Mouse (Mus musculus): ENCODE measurements around the gene Olfr1461. TPM values are rescaled to one million over a fixed set of nuclear protein-coding genes. Genes with fewer than 3 reads are reported as not detected.

Olfr1461 gene
- polyA plus RNA-seq (2012; rRNA removed; ENCODE audit: low replicate concordance): not detected in 2 replicates

GRCm38 (mm10) chr19:13162700-13163099 lies at the start of gene Olfr1461:
Olfr1461 (plus strand) TSS chr19:13163000.

GRCm38 (mm10) chr19:13149449-13149848 lies 13.4 kb upstream of the Olfr1461 start, which contains the start of gene Olfr1459:
Olfr1459 (minus strand) TSS chr19:13149549.

GRCm38 (mm10) chr19:13185434-13185833 lies 22.6 kb downstream of the Olfr1461 start, which contains the start of gene Olfr1462:
Olfr1462 (plus strand) TSS chr19:13185734.

Other genes with a start within 250 kb of the Olfr1461 start
- not detected in 2 replicates for gene Olfr1448, start 238.6 kb upstream of the Olfr1461 start, polyA plus RNA-seq (2012; rRNA removed; ENCODE audit: low replicate concordance)
- gene Olfr1449, start 232.2 kb upstream of the Olfr1461 start, polyA plus RNA-seq (2012; rRNA removed; ENCODE audit: low replicate concordance): not detected in 2 replicates
- not detected in 2 replicates for gene Olfr1450, start 212.7 kb upstream of the Olfr1461 start, polyA plus RNA-seq (2012; rRNA removed; ENCODE audit: low replicate concordance)
- not detected in 2 replicates for gene Olfr1451, start 168.0 kb upstream of the Olfr1461 start, polyA plus RNA-seq (2012; rRNA removed; ENCODE audit: low replicate concordance)
- not detected in 2 replicates for gene Olfr1453, start 134.7 kb upstream of the Olfr1461 start, polyA plus RNA-seq (2012; rRNA removed; ENCODE audit: low replicate concordance)
- gene Olfr1454, start 102.4 kb upstream of the Olfr1461 start, polyA plus RNA-seq (2012; rRNA removed; ENCODE audit: low replicate concordance): not detected in 2 replicates
- gene Olfr1457, start 65.1 kb upstream of the Olfr1461 start, polyA plus RNA-seq (2012; rRNA removed; ENCODE audit: low replicate concordance): not detected in 2 replicates
- not detected in 2 replicates for gene Olfr1458, start 56.2 kb upstream of the Olfr1461 start, polyA plus RNA-seq (2012; rRNA removed; ENCODE audit: low replicate concordance)
- gene Olfr1459, start 13.5 kb upstream of the Olfr1461 start, polyA plus RNA-seq (2012; rRNA removed; ENCODE audit: low replicate concordance): not detected in 2 replicates
- gene Olfr1462, start 22.7 kb downstream of the Olfr1461 start, polyA plus RNA-seq (2012; rRNA removed; ENCODE audit: low replicate concordance): not detected in 2 replicates
- not detected in 2 replicates for gene Olfr1463, start 68.3 kb downstream of the Olfr1461 start, polyA plus RNA-seq (2012; rRNA removed; ENCODE audit: low replicate concordance)
- not detected in 2 replicates for gene Olfr1465, start 152.5 kb downstream of the Olfr1461 start, polyA plus RNA-seq (2012; rRNA removed; ENCODE audit: low replicate concordance)
- gene Olfr1466, start 175.9 kb downstream of the Olfr1461 start, polyA plus RNA-seq (2012; rRNA removed; ENCODE audit: low replicate concordance): not detected in 2 replicates
- gene Olfr1467, start 199.2 kb downstream of the Olfr1461 start, polyA plus RNA-seq (2012; rRNA removed; ENCODE audit: low replicate concordance): not detected in 2 replicates
- not detected in 2 replicates for gene Olfr1469, start 244.8 kb downstream of the Olfr1461 start, polyA plus RNA-seq (2012; rRNA removed; ENCODE audit: low replicate concordance)